Mouse (Mus musculus) neural tube, embryonic 14.5 days (tissue): ENCODE data around the gene Xpnpep1. TPM values are rescaled to one million over a fixed set of nuclear protein-coding genes. Genes with fewer than 3 reads are reported as not detected.

Source experiments
- ATAC-seq: fragments of 200-750 bp; cut with Nextera tagmentation; 2 replicates; pipeline ENCODE4 v1.8.0; 2017; ENCODE audit warnings: low read depth, mild to moderate bottlenecking, moderate TSS enrichment, moderate library complexity
- H3K27ac ChIP-seq: fragments of 300-500 bp; sonication (generic); 2 replicates; pipeline ENCODE4 v1.5.1; 2014; ENCODE audit warnings: low read depth, mild to moderate bottlenecking, control low read depth, low read length, moderate library complexity, mixed read lengths
- H3K27me3 ChIP-seq: fragments of 300-500 bp; sonication (generic); 2 replicates; pipeline ENCODE4 v1.6.1; 2014; ENCODE audit warnings: low read length; ENCODE audit not compliant: control insufficient read depth, insufficient read depth
- H3K36me3 ChIP-seq: fragments of 300-500 bp; sonication (generic); 2 replicates; pipeline ENCODE4 v1.6.1; 2014; ENCODE audit warnings: low read length, mixed read lengths; ENCODE audit not compliant: control insufficient read depth, insufficient read depth
- H3K4me1 ChIP-seq: fragments of 300-500 bp; sonication (generic); 2 replicates; pipeline ENCODE4 v1.6.1; 2014; ENCODE audit warnings: low read length; ENCODE audit not compliant: control insufficient read depth, insufficient read depth
- H3K4me2 ChIP-seq: fragments of 300-500 bp; sonication (generic); 2 replicates; pipeline ENCODE4 v1.6.1; 2014; ENCODE audit warnings: mild to moderate bottlenecking, low read depth, low read length, control low read depth
- H3K4me3 ChIP-seq: fragments of 300-500 bp; sonication (generic); 2 replicates; pipeline ENCODE4 v1.5.1; 2014; ENCODE audit warnings: low read depth, low read length, control low read depth, mixed read lengths
- H3K9ac ChIP-seq: fragments of 300-500 bp; sonication (generic); replicated peaks from 2 replicates; pipeline ENCODE4 v1.6.1; 2014; ENCODE audit warnings: low read depth, mild to moderate bottlenecking, control low read depth, low read length, mixed read lengths
- H3K9me3 ChIP-seq: fragments of 300-500 bp; sonication (generic); 2 replicates; pipeline ENCODE4 v1.6.1; 2016; ENCODE audit warnings: low read length; ENCODE audit not compliant: control insufficient read depth
- WGBS: fragments of 180-500 bp; shearing (Covaris S2); extraction: QIAGEN DNeasy Blood & Tissue Kit; methylation state at CpG from one replicate; pipeline ENCODE4 v1.1.7; 2014; 5-methylcytosine and 5-hydroxymethylcytosine counted together
- polyA plus RNA-seq: library from polyadenylated mRNA; unstranded; fragments of >200 nt; fragmentation: Nextera tagmentation; extraction: Ambion mirVana; gene quantifications from 2 replicates; pipeline ENCODE4 v1.2.1, GENCODE M21; 2014

Xpnpep1 gene
- polyA plus RNA-seq, 1 experiment from 2014 or later, result 123 TPM

GRCm38 (mm10) chr19:53058726-53059334 lies 18.8 kb upstream of the Xpnpep1 start:
- Histone ChIP-seq H3K27ac (no peak overlapping the region), H3K9ac (no peak overlapping the region), H3K27me3 (no peaks in the 10 kb centered on the region), H3K4me3 (no peak overlapping the region), H3K36me3 (no peaks in the 10 kb centered on the region), H3K4me2 (no peak overlapping the region), H3K4me1 (no peaks in the 10 kb centered on the region), H3K9me3 (no peaks in the 10 kb centered on the region)
- ATAC-seq, result no peak
- WGBS, result 81% methylated on average over 8 of the region's 8 CpGs

GRCm38 (mm10) chr19:53057980-53058725 lies 18.1 kb upstream of the Xpnpep1 start:
- no peak overlapping the region for H3K9ac ChIP-seq
- no peaks in the 10 kb centered on the region for H3K27me3 ChIP-seq
- H3K27ac ChIP-seq, result no peak overlapping the region
- H3K4me1 ChIP-seq, result no peaks in the 10 kb centered on the region
- no peak overlapping the region for H3K4me3 ChIP-seq
- no peaks in the 10 kb centered on the region for H3K9me3 ChIP-seq
- no peak for ATAC-seq
- WGBS, result 85% methylated on average over 16 of the region's 16 CpGs
- no peaks in the 10 kb centered on the region for H3K36me3 ChIP-seq
- no peak overlapping the region for H3K4me2 ChIP-seq

- ATAC-seq, result no peak
- Histone ChIP-seq H3K27ac (no peak overlapping the region), H3K4me2 (no peak overlapping the region), H3K27me3 (no peaks in the 10 kb centered on the region), H3K9me3 (no peaks in the 10 kb centered on the region), H3K36me3 (no peaks in the 10 kb centered on the region), H3K4me1 (no peaks in the 10 kb centered on the region), H3K4me3 (no peak overlapping the region), H3K9ac (no peak overlapping the region)
- WGBS, result 93% methylated on average over 16 of the region's 16 CpGs
Observed at GRCm38 (mm10) chr19:53053355-53053754, 13.3 kb upstream of the Xpnpep1 start.

GRCm38 (mm10) chr19:53052031-53052670 lies 12.1 kb upstream of the Xpnpep1 start:
- peak overlapping the region; percentile 17; the same call in 1 of the 2 replicates for H3K4me2 ChIP-seq
- H3K9me3 ChIP-seq, result no peaks in the 10 kb centered on the region
- H3K4me1 ChIP-seq, result no peaks in the 10 kb centered on the region
- no peaks in the 10 kb centered on the region for H3K27me3 ChIP-seq
- WGBS, result 21% methylated on average over 19 of the region's 19 CpGs
- H3K4me3 ChIP-seq, result no peak overlapping the region
- ATAC-seq, result no peak
- no peak overlapping the region for H3K9ac ChIP-seq
- no peak overlapping the region for H3K27ac ChIP-seq
- no peaks in the 10 kb centered on the region for H3K36me3 ChIP-seq

- Histone ChIP-seq H3K4me1 (no peaks in the 10 kb centered on the region), H3K27me3 (no peaks in the 10 kb centered on the region), H3K4me3 (no peak overlapping the region), H3K27ac (no peak overlapping the region), H3K36me3 (no peaks in the 10 kb centered on the region), H3K9me3 (no peaks in the 10 kb centered on the region), H3K9ac (no peak overlapping the region), H3K4me2 (no peak overlapping the region)
- ATAC-seq, result no peak
- WGBS, result 37% methylated on average over 18 of the region's 18 CpGs
Observed at GRCm38 (mm10) chr19:53051288-53051985, 11.4 kb upstream of the Xpnpep1 start.

GRCm38 (mm10) chr19:53050100-53050499 lies 10.1 kb upstream of the Xpnpep1 start:
- H3K36me3 ChIP-seq, result no peaks in the 10 kb centered on the region
- H3K27ac ChIP-seq, result no peak overlapping the region
- no peak overlapping the region for H3K9ac ChIP-seq
- no peak overlapping the region for H3K4me3 ChIP-seq
- H3K4me2 ChIP-seq, result no peak overlapping the region
- ATAC-seq, result no peak
- WGBS, result 90% methylated on average over 3 of the region's 3 CpGs
- H3K9me3 ChIP-seq, result no peaks in the 10 kb centered on the region
- H3K27me3 ChIP-seq, result no peaks in the 10 kb centered on the region
- H3K4me1 ChIP-seq, result no peaks in the 10 kb centered on the region

- 78% methylated on average over 5 of the region's 5 CpGs for WGBS
- Histone ChIP-seq H3K9ac (no peak overlapping the region), H3K4me2 (no peak overlapping the region), H3K27me3 (no peaks in the 10 kb centered on the region), H3K4me1 (no peaks in the 10 kb centered on the region), H3K4me3 (no peak overlapping the region), H3K27ac (no peak overlapping the region), H3K9me3 (no peaks in the 10 kb centered on the region), H3K36me3 (no peaks in the 10 kb centered on the region)
- no peak for ATAC-seq
Observed at GRCm38 (mm10) chr19:53047208-53047607, 7.2 kb upstream of the Xpnpep1 start.

GRCm38 (mm10) chr19:53043423-53044125 lies 3.6 kb upstream of the Xpnpep1 start:
- Histone ChIP-seq H3K27me3 (no peaks in the 10 kb centered on the region), H3K27ac (no peak overlapping the region), H3K9me3 (no peaks in the 10 kb centered on the region), H3K36me3 (no peaks in the 10 kb centered on the region), H3K4me3 (no peak overlapping the region), H3K9ac (no peak overlapping the region), H3K4me1 (no peaks in the 10 kb centered on the region), H3K4me2 (no peak overlapping the region)
- no peak for ATAC-seq
- 90% methylated on average over 13 of the region's 13 CpGs for WGBS
